Mouse (Mus musculus): ENCODE measurements around the gene Arhgap32.

GRCm38 (mm10) chr9:32245237-32245636 lies 129.3 kb downstream of the Arhgap32 start:
- no peak for TF ChIP-seq POLR2A (IDR thresholded peaks at IDR 0.05; ENCODE audit: insufficient read length, low read depth)
- TF ChIP-seq MYOD1 (IDR thresholded peaks at IDR 0.05; ENCODE audit: control insufficient read depth in 1 of 3, insufficient read length in 2 of 3, low read depth in 2 of 3) = no peak
- no peak for TF ChIP-seq USF1 (IDR thresholded peaks at IDR 0.05; ENCODE audit: low read depth)
- TF ChIP-seq TCF12 (IDR thresholded peaks at IDR 0.05; ENCODE audit: insufficient read depth, poor library complexity, severe bottlenecking) = no peak
- no peak for TF ChIP-seq REST (IDR thresholded peaks at IDR 0.05; ENCODE audit: insufficient read depth, insufficient read length)
- TF ChIP-seq MYOG (IDR thresholded peaks at IDR 0.05; ENCODE audit: control insufficient read depth in 1 of 3, insufficient read depth in 1 of 3, insufficient read length in 2 of 3, low read depth in 2 of 3) = no peak
- TF ChIP-seq MAX (IDR thresholded peaks at IDR 0.05; ENCODE audit: low read depth) = no peak
- TF ChIP-seq E2F4 (IDR thresholded peaks at IDR 0.05; ENCODE audit: insufficient read depth) = no peak
- TF ChIP-seq POLR2AphosphoS2 (IDR thresholded peaks at IDR 0.05; ENCODE audit: insufficient read length, low read depth) = no peak
- TF ChIP-seq CEBPB (IDR thresholded peaks at IDR 0.05; ENCODE audit: insufficient read depth, poor library complexity, severe bottlenecking) = no peak
- no peak for TF ChIP-seq TCF3 (IDR thresholded peaks at IDR 0.05; ENCODE audit: insufficient read length, low read depth)
- no peak for TF ChIP-seq SRF (IDR thresholded peaks at IDR 0.05; ENCODE audit: control insufficient read depth, insufficient read length, low read depth)
